Mouse (Mus musculus) c-Kit-positive CD71-positive TER-119-positive erythroid progenitor cells, embryonic 14.5 days (primary cell): ENCODE measurements around the gene Ndel1.

ENCODE experiments used
- DNase-seq: peaks from one replicate; pipeline ENCODE4 v3.0.0-alpha.2; 2013; ENCODE audit warnings: low spot score

The Ndel1 gene

DNA sequence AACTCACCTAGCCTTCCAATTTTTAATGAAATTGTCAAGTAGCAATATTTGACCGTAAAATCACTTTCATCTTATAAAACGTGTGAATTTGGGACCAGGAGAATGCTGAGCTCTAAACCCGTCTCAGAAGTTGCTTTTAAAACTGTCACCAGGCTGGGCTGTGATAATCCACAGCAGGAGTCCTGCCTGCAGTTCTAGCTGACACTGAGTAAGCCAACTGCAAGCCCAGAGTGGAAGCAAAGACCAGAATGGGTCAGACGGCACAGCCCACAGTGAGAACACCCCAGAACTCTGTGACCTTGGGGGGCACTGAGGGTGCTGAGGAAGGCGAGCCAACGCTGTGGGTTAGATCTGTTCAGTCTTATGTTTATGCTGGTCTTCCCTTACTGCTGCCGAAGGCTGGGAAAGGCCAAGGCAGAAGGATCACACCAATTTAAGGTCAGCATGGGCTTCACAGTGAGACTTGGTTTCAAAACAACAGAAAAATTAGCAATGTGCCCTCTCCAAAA is 95.5 kb downstream of the Ndel1 start:
- no peak for DNase-seq
